Mouse (Mus musculus) midbrain, postnatal 0 days (tissue): ENCODE data around the gene Mthfd1. TPM values are rescaled to one million over a fixed set of nuclear protein-coding genes. Genes with fewer than 3 reads are reported as not detected.

Experiments
- ATAC-seq: fragments of 200-750 bp; cut with Nextera tagmentation; 2 replicates; pipeline ENCODE4 v1.8.0; 2017; ENCODE audit warnings: moderate number of reproducible peaks, mild to moderate bottlenecking, moderate TSS enrichment, moderate library complexity; ENCODE audit not compliant: low FRiP score
- DNase-seq: peaks from one replicate; pipeline ENCODE4 v3.0.0-alpha.2; 2015; ENCODE audit warnings: low spot score
- H3K27ac ChIP-seq: fragments of 300-500 bp; sonication (generic); 2 replicates; pipeline ENCODE4 v1.5.1; 2014; ENCODE audit warnings: low read depth, mild to moderate bottlenecking, low read length, mixed read lengths
- H3K27me3 ChIP-seq: fragments of 300-500 bp; sonication (generic); 2 replicates; pipeline ENCODE4 v1.6.1; 2014; ENCODE audit warnings: low read length, control low read depth, mixed read lengths; ENCODE audit not compliant: insufficient read depth
- H3K36me3 ChIP-seq: fragments of 300-500 bp; sonication (generic); 2 replicates; pipeline ENCODE4 v1.6.1; 2014; ENCODE audit warnings: low read length, control low read depth, mixed read lengths; ENCODE audit not compliant: insufficient read depth
- H3K4me1 ChIP-seq: fragments of 300-500 bp; sonication (generic); 2 replicates; pipeline ENCODE4 v1.6.1; 2014; ENCODE audit warnings: mild to moderate bottlenecking, control low read depth, antibody characterized with exemption, low read length, mixed read lengths; ENCODE audit not compliant: insufficient read depth
- H3K4me2 ChIP-seq: fragments of 300-500 bp; sonication (generic); 2 replicates; pipeline ENCODE4 v1.6.1; 2014; ENCODE audit warnings: low read depth, mild to moderate bottlenecking, low read length, mixed read lengths; ENCODE audit not compliant: poor library complexity, severe bottlenecking
- H3K4me3 ChIP-seq: fragments of 300-500 bp; sonication (generic); 2 replicates; pipeline ENCODE4 v1.5.1; 2014; ENCODE audit warnings: low read depth, mild to moderate bottlenecking, low read length, moderate library complexity
- H3K9ac ChIP-seq: fragments of 300-500 bp; sonication (generic); replicated peaks from 2 replicates; pipeline ENCODE4 v1.6.1; 2014; ENCODE audit warnings: mild to moderate bottlenecking, low read length, moderate library complexity, mixed read lengths; ENCODE audit not compliant: poor library complexity, severe bottlenecking
- H3K9me3 ChIP-seq: fragments of 300-500 bp; sonication (generic); 2 replicates; pipeline ENCODE4 v1.6.1; 2016; ENCODE audit warnings: low read length, control low read depth
- CTCF ChIP-seq: IDR thresholded peaks from 2 replicates; pipeline ENCODE4 v1.5.1; 2016; ENCODE audit warnings: antibody characterized with exemption, mild to moderate bottlenecking
- WGBS: fragments of 180-500 bp; shearing (Covaris S2); extraction: QIAGEN DNeasy Blood & Tissue Kit; methylation state at CpG from one replicate; pipeline ENCODE4 v1.1.7; 2014; 5-methylcytosine and 5-hydroxymethylcytosine counted together
- polyA plus RNA-seq: library from polyadenylated mRNA; unstranded; fragments of >200 nt; fragmentation: Nextera tagmentation; extraction: Ambion mirVana; gene quantifications from 2 replicates; pipeline ENCODE4 v1.2.1, GENCODE M21; 2015
- total RNA-seq: library from RNA; depleted of rRNA; stranded (reverse); fragments of >200 nt; gene quantifications from 2 replicates; pipeline ENCODE4 v1.2.3, GENCODE M21; 2014

Gene Mthfd1
- total and polyA plus RNA-seq, 2 experiments from 2014 or later = 23.7 to 26.7 TPM

DNA sequence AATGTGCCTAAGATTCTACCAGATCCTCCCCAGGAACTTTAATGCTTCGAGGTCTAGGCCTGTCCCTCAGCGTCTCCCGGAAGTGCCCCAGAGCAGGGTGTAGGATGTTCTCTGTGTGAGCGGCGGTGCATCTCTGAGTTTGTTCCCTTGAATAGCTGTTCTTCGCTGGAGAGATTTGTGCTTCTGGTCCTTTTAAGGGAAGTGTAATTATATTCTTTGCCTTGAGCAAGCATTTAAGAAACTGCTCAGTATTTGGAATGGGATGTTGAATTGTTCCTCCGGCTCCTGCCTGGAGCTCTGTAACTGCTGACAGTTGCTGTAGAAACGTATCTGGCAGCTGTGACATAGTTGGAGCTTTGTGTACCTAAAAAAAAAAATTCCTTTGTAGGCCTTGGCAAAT lies 32.9 kb downstream of the Mthfd1 start:
- H3K4me1 ChIP-seq = 0 out of 2 replicates have a peak, but pooled peaks cover 3% of the 10 kb centered on the region
- peaks cover 33% of the 10 kb centered on the region for H3K36me3 ChIP-seq
- no peaks in the 10 kb centered on the region for H3K9me3 ChIP-seq
- no peaks in the 10 kb centered on the region for H3K27me3 ChIP-seq
- H3K27ac ChIP-seq = peak overlapping the region; percentile 65
- DNase-seq (peak; percentile 49), ATAC-seq (no peak)
- 24% methylated on average over 8 of the region's 8 CpGs for WGBS
- TF ChIP-seq CTCF = no peak
- H3K9ac ChIP-seq = 0 out of 2 replicates have a peak overlapping the region, but pooled peaks have one; percentile 1
- H3K4me3 ChIP-seq = no peak overlapping the region
- no peak overlapping the region for H3K4me2 ChIP-seq

DNA sequence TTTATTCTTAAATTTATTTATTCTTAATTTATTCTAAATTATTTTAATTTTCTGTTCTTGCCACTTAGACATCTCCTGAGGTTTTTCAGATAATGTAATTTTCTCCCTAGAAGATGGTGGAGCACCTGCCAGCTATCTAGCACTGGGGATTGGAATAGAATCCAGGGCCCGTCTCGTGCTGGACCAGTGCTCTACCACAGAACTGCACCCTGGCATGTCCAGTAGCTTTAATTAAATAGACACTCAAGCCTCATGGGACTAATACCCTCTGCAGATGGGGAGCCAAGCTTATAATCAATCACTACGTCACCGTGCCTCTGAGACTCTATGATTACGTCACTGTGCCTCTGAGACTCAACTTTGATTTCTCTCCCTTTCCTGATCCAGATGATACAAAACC lies 33.4 kb downstream of the Mthfd1 start:
- peak overlapping the region; percentile 47; the same call in 1 of the 2 replicates for H3K27ac ChIP-seq
- H3K9me3 ChIP-seq = no peaks in the 10 kb centered on the region
- ATAC-seq = no peak
- TF ChIP-seq CTCF = no peak
- H3K9ac ChIP-seq = no peak overlapping the region
- H3K4me3 ChIP-seq = no peak overlapping the region
- DNase-seq = no peak
- H3K4me1 ChIP-seq = 0 out of 2 replicates have a peak, but pooled peaks cover 3% of the 10 kb centered on the region
- no peaks in the 10 kb centered on the region for H3K27me3 ChIP-seq
- peaks cover 28% of the 10 kb centered on the region for H3K36me3 ChIP-seq
- no peak overlapping the region for H3K4me2 ChIP-seq
- WGBS = 34% methylated on average over 5 of the region's 5 CpGs

DNA sequence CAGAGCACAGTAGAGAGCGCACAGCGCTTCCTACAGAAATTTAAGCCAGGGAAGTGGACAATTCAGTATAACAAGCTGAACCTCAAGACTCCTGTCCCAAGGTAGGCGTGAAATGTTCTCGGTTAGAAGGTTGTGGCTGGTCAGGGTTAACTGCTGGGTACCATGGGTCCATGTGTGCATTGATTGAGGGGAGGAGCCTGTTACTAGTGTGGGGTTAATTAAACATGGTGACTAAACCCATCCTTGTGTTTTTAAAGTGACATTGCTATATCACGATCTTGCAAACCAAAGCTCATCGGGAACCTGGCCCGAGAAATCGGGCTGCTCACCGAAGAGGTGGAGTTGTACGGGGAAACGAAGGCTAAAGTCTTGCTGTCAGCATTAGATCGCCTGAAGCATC lies 34.3 kb downstream of the Mthfd1 start:
- no peak for ATAC-seq
- H3K9me3 ChIP-seq = no peaks in the 10 kb centered on the region

DNA sequence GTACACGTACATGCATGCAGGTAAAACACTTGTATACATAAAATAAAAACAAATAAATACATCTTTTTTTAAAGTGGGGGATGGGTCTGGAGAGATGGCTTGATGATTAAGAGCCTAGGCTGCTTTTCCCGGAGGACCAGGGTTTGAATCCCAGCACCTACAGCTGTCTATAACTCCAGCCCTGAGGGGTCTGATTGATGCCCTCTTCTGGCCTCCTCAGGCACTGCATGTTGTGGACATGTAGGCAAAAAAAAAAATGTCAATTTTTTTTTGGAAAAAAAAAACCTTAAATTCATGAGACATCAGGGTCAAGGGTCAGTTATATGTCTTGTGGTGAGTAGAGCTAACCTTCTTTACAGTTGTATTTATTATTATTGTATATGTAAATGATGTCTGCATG lies 35.2 kb downstream of the Mthfd1 start:
- no peak for DNase-seq
- no peak overlapping the region for H3K4me2 ChIP-seq
- no peak overlapping the region for H3K27ac ChIP-seq
- H3K36me3 ChIP-seq = peaks cover 26% of the 10 kb centered on the region
- H3K9ac ChIP-seq = no peak overlapping the region
- H3K9me3 ChIP-seq = no peaks in the 10 kb centered on the region
- H3K27me3 ChIP-seq = no peaks in the 10 kb centered on the region
- peak; percentile 49 for TF ChIP-seq CTCF
- ATAC-seq = no peak
- WGBS = 95% methylated on average over 2 of the region's 2 CpGs
- no peak overlapping the region for H3K4me3 ChIP-seq
- 0 out of 2 replicates have a peak, but pooled peaks cover 3% of the 10 kb centered on the region for H3K4me1 ChIP-seq

More for the DNA sequence above, 34.3 kb downstream of the Mthfd1 start:
- Histone ChIP-seq H3K4me1 (0 out of 2 replicates have a peak, but pooled peaks cover 3% of the 10 kb centered on the region), H3K36me3 (peaks cover 27% of the 10 kb centered on the region), H3K27ac (no peak overlapping the region), H3K27me3 (no peaks in the 10 kb centered on the region), H3K4me2 (no peak overlapping the region), H3K4me3 (no peak overlapping the region), H3K9ac (no peak overlapping the region)
- 96% methylated on average over 12 of the region's 12 CpGs for WGBS
- TF ChIP-seq CTCF = no peak
- DNase-seq = no peak

DNA sequence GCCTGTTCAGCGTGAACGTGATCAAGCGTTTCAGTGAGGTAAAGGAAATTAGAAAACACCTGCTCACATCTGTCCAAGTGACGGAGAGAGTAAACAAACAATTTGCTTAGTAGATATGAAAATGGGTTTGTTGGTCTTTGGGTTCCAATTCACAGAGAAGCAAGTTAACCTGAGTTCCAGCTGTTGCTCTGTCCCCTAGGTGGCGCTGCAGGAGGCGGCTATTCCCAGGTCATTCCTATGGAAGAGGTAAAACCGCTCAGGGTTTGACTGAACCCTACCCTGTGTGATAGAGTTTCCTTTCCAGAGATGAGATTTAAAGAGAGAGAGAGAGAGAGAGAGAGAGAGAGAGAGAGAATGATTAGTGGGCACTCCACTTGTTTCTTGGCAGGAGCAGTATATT lies 38.1 kb downstream of the Mthfd1 start:
- peak; percentile 77 for TF ChIP-seq CTCF
- Histone ChIP-seq H3K4me2 (no peak overlapping the region), H3K9me3 (no peaks in the 10 kb centered on the region), H3K4me3 (no peak overlapping the region), H3K4me1 (no peaks in the 10 kb centered on the region), H3K27ac (no peak overlapping the region), H3K9ac (no peak overlapping the region), H3K36me3 (peaks cover 30% of the 10 kb centered on the region), H3K27me3 (no peaks in the 10 kb centered on the region)
- 68% methylated on average over 7 of the region's 7 CpGs for WGBS
- DNase-seq = peak; percentile 48
- no peak for ATAC-seq

DNA sequence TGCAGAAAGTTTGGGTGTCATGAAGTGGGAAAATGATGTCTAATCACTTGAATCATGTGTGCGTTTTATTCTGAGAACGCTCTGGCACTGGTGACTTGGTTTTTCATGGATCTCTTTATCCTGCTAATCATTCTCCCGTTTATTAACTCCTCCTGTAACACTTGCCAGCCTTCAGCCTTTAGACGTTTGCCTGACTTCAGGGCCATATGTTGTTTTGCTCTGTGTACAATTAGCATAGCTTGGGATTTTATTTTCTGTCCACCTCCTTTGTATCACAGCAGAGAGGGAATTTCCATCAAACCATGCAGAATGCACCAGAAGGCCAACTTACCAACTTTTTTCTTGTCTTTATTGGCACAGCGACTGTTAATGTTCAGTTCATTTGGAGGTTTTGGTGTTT lies 42.7 kb downstream of the Mthfd1 start:
- TF ChIP-seq CTCF = no peak
- WGBS = 81% methylated on average over 5 of the region's 5 CpGs
- DNase-seq = no peak

More for the DNA sequence above, 42.7 kb downstream of the Mthfd1 start:
- Histone ChIP-seq H3K36me3 (peaks cover 40% of the 10 kb centered on the region), H3K4me2 (no peak overlapping the region), H3K27ac (no peak overlapping the region), H3K27me3 (no peaks in the 10 kb centered on the region), H3K9me3 (no peaks in the 10 kb centered on the region), H3K9ac (no peak overlapping the region), H3K4me3 (no peak overlapping the region), H3K4me1 (no peaks in the 10 kb centered on the region)
- no peak for ATAC-seq
